Mouse (Mus musculus): Measurements from ENCODE around the gene Ttll1.

Ttll1 gene

GRCm38 (mm10) chr15:83455637-83456036, 55.1 kb downstream of the Ttll1 start:
- no peak for TF ChIP-seq GATA4 (IDR thresholded peaks at IDR 0.05; ENCODE audit: insufficient replicate concordance, low read length)

- TF ChIP-seq GATA4 (IDR thresholded peaks at IDR 0.05; ENCODE audit: insufficient replicate concordance, low read length): no peak
Observed at GRCm38 (mm10) chr15:83455034-83455433, 55.7 kb downstream of the Ttll1 start.

DNA sequence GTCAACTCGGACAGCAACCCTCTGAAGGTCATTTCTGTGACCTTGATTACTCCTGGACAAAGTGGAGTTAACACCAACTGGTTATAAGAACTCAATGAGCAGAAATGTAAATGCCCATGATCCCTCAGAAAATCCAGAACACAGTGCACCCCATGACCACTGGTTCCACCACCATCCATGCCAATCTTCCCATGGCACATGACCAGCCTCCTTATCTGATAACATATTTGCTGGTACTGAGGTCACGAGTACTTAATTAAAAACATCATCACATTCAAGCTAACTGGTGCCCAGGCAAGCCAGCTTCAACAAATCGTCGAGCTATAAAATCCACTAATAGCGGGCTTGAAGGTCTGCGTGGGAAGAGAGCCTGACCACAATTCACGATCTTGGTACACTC, 56.3 kb downstream of the Ttll1 start:
- no peak for TF ChIP-seq GATA4 (IDR thresholded peaks at IDR 0.05; ENCODE audit: insufficient replicate concordance, low read length)

DNA sequence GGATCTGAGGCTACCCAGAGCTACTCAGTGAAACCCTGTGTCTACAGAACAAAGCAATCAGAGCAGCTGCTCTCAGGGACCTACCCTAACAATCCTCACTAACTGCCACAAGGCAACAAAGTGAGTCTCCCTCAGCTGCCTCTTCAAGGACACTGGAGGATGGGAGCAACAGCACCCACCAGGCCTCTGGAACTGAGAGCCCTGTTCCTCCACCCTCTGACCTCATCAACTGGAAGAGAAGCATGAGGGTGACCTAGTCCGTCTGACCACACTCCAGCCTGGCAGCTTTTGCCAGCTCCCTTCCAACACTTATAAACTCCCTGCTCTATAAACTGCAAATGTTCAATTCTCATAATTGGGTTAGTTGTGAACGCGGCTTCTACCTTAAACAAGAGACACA, 56.8 kb downstream of the Ttll1 start:
- TF ChIP-seq GATA4 (IDR thresholded peaks at IDR 0.05; ENCODE audit: insufficient replicate concordance, low read length): no peak

GRCm38 (mm10) chr15:83452219-83452760, 58.4 kb downstream of the Ttll1 start:
- TF ChIP-seq GATA4 (IDR thresholded peaks at IDR 0.05; ENCODE audit: insufficient replicate concordance, low read length): no peak

- TF ChIP-seq GATA4 (IDR thresholded peaks at IDR 0.05; ENCODE audit: insufficient replicate concordance, low read length): no peak
Observed at GRCm38 (mm10) chr15:83451621-83452210, 59.0 kb downstream of the Ttll1 start.

GRCm38 (mm10) chr15:83450007-83450406, 60.7 kb downstream of the Ttll1 start:
- no peak for TF ChIP-seq GATA4 (IDR thresholded peaks at IDR 0.05; ENCODE audit: insufficient replicate concordance, low read length)

DNA sequence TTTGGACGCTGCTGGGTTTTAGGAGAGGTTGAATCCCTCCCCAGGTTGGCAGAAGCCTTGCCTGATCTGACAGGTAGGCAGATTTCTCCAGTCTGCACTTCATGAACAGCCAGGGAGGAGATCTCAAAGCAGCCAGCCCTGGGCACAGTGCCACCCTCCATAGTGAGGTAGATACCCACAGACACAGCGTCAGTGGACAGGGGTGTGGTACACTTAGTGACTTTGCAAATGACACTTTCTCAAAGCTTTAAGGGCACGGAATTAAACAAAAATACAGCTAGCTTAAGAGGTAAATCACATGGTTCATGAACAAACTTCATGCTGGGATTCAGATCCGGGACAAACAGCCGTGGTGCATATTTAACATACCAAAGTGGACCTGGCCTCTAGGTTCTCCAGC, 62.0 kb downstream of the Ttll1 start:
- no peak for TF ChIP-seq GATA4 (IDR thresholded peaks at IDR 0.05; ENCODE audit: insufficient replicate concordance, low read length)

DNA sequence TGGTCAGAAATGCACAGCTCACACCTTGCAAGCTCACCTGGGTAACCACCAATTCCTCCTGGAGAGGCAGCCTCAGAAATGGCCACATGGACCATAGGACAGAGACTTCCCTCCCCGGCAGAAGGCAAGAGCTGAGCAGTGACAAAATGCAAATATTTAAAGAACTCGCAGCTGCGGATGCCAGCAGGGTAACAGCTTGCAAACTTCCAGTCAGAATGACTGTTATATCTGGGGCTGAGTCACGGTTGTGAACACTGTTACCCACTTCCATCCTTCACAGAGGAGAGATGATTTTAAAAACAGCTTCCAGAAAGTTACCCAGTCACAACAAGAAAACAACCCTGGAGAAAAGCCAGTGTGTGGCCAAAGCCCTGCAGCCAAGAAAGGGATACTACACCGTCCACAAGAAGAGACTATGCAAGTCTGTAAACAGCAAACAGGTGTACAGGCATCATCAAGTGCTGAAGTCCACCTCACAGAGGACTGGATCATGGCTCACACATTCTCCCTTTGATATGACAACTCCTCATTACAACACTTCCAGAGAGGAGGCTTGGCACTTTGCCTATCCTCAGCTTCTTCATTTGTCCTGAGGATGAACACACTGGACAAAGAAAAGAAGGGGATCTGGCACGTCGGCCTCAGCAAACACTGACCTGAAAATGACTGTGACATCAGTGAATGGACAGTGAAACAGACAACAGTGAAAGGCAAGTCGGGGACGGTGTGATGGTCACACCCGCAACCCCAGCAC, 62.7 kb downstream of the Ttll1 start:
- TF ChIP-seq GATA4 (IDR thresholded peaks at IDR 0.05; ENCODE audit: insufficient replicate concordance, low read length): no peak

DNA sequence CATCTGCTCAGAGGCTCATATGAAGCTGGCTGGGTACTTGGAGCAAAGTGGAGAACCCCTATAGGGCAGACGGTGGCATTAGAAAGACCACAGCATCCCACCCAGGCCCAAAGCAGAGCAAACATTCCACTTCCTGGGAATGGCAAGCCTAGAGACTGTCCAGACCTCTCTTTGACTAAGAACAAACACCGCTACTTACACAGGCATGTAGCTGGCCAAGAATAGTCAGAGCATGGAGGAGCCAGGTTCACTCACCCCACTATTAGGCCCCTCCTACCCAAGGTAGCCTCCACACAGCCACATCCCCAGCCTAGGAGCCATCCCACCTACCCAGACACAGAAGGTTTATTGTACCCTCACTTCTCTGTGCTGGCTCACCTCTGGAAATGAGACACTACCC, 64.8 kb downstream of the Ttll1 start:
- no peak for TF ChIP-seq GATA4 (IDR thresholded peaks at IDR 0.05; ENCODE audit: insufficient replicate concordance, low read length)

- no peak for TF ChIP-seq GATA4 (IDR thresholded peaks at IDR 0.05; ENCODE audit: insufficient replicate concordance, low read length)
Observed at GRCm38 (mm10) chr15:83445383-83445782, 65.3 kb downstream of the Ttll1 start.

DNA sequence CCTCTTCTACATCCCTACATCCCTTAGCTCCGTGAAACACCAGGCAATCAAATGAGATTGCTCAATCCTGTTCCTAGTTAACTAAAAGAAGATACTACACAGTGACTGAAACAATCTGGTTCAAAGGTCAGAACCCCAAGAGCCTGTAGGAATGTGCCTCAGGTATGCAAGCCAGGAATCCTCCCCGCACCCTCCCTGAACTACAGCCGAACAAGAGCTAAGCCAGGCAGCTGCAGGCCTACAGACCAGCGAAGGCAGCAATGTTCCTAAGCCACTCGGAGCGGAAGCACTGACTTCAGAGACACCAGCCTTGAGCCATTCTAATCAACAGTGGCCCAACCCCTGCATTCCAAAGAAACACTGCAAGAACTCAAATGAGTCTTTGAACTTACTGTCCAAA, 66.3 kb downstream of the Ttll1 start:
- TF ChIP-seq GATA4 (IDR thresholded peaks at IDR 0.05; ENCODE audit: insufficient replicate concordance, low read length): no peak

GRCm38 (mm10) chr15:83442495-83443037, 68.1 kb downstream of the Ttll1 start:
- TF ChIP-seq GATA4 (IDR thresholded peaks at IDR 0.05; ENCODE audit: insufficient replicate concordance, low read length): no peak

GRCm38 (mm10) chr15:83440726-83441125, 70.0 kb downstream of the Ttll1 start:
- no peak for TF ChIP-seq GATA4 (IDR thresholded peaks at IDR 0.05; ENCODE audit: insufficient replicate concordance, low read length)

GRCm38 (mm10) chr15:83436541-83436940, 74.2 kb downstream of the Ttll1 start:
- TF ChIP-seq GATA4 (IDR thresholded peaks at IDR 0.05; ENCODE audit: insufficient replicate concordance, low read length): no peak
